Mouse (Mus musculus): ENCODE results near the gene Rsph3b. TPM values are rescaled to one million over a fixed set of nuclear protein-coding genes. Genes with fewer than 3 reads are reported as not detected.

Gene Rsph3b
- total RNA-seq, 1 experiment from 2014 or later, result 43.9 TPM

Other genes with a start within 250 kb of the Rsph3b start
- gene Ezr, start 165.9 kb downstream of the Rsph3b start, total RNA-seq (2017), result 130 and 159 TPM in 2 replicates
- gene Tagap1, start 12.5 kb upstream of the Rsph3b start, total RNA-seq (2017), result 53.8 and 57.4 TPM in 2 replicates
- gene Rnaset2b, start 22.0 kb upstream of the Rsph3b start, total RNA-seq (2017), result 439 and 500 TPM in 2 replicates
- not detected in 2 replicates for gene Gm49721, start 30.2 kb upstream of the Rsph3b start, total RNA-seq (2017)
- gene Gm1604a, start 76.9 kb upstream of the Rsph3b start, total RNA-seq (2017), result not detected in 2 replicates
- gene Rps6ka2, start 221.4 kb upstream of the Rsph3b start, total RNA-seq (2017), result 0.40 and 3.6 TPM in 2 replicates